Mouse (Mus musculus) thymus, postnatal 0 days (tissue): Measurements from ENCODE around the gene Gm17949. TPM values are rescaled to one million over a fixed set of nuclear protein-coding genes. Genes with fewer than 3 reads are reported as not detected.

Experiments used
- DNase-seq: peaks from one replicate; pipeline ENCODE4 v3.0.0-alpha.2; 2015; ENCODE audit warnings: low spot score
- polyA plus RNA-seq: library from polyadenylated mRNA; unstranded; fragments of >200 nt; fragmentation: Nextera tagmentation; extraction: Ambion mirVana; gene quantifications from 2 replicates; pipeline ENCODE4 v1.2.1, GENCODE M21; 2015

Gm17949 gene
- polyA plus RNA-seq, 1 experiment from 2014 or later: 0.53 TPM

DNA sequence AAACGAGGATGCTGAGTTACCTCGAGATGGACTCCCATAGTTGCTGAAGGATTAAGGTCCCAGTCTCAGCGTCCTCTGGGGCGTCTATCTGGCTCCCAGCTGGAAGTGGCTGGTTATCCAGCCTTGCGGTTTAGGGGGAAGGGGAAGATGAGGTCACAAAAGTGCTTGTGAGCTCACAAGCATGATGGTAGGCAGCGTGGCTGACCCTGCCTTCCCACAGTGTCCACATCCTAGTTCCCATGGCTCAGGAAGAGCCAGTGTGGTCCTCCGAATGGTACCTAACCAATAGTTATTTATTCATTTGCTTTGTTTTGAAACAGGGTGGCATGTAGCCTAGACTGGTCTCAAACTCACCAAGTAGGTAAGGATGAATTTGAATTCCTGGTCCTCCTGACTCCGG lies 30.3 kb downstream of the Gm17949 start, which contains the start of gene Slc25a41:
Gene Slc25a41 (minus strand): TSS at position 101 of the 400 bp plus-strand sequence.
- no peak for DNase-seq

DNA sequence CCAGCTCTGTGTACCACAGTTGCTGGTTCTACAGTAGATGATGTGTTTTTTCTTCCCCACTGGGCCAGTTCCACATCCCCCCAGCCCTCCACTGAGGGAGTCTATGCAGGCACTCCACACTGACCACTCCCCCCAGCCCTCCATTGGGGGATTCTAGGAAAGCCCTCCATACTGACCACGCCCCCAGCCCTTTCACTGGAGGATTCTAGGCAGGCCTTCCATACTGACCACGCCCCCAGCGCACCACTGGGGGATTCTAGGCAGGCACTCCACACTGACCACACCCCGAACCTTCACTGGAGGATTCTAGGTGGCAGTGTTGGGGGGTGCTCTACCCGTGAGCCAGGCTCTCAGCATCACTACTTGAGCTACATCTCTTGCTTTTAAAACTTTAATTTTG lies 36.1 kb downstream of the Gm17949 start:
- DNase-seq: no peak

DNA sequence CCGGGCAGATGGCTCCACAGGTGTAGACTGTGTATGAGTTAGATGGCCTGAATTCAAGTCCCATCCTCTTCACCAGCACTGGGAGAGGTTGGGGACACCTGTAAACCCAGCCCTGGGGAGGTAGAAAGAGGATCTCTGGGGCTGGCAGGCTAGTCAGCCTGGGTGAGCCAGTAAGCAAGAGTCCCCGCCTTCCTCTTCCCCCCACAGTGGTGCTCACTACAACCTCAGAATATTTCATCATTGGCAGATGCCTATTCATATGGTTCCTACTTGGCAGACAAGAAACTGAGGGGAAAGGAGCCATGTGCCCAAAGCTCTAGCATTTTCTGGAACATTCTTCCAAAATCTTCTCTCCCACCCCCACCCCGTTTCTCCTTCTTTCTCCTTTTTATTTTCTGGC lies 37.5 kb downstream of the Gm17949 start:
- DNase-seq: no peak

DNA sequence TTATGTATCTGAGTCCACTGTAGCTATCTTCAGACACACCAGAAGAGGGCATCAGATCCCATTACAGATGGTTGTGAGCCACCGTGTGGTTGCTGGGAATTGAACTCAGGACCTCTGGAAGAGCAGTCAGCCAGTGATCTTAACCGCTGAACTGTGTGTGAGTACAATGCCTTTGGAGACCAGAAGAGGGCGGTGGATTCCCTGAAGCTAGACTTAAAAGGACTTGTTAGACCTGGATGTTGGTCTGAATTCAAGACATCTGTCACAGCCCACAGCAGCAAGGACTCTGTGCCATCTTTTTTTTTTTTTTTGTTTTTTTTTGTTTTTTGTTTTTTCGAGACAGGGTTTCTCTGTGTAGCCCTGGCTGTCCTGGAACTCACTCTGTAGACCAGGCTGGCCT lies 40.4 kb downstream of the Gm17949 start:
- DNase-seq: peak; percentile 59

DNA sequence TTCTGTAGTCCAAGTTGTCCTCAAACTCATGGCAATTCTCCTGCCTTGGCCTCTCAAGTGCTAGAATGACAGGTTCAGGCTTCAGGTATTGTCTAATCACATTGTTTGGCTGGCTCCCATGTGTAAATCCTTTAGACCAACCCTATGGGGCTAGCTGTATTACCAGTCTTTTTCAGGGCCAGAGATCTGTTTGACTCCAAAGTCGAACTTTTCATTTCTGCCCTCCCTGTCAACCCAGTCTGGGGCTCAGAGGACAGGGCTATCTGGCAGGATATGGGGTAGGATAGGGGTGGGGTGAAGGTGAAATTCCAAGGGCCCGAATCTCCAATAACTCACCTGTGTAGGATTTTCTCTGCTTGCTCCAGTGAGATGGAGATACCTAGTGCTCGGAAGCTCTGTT lies 45.0 kb downstream of the Gm17949 start:
- DNase-seq: no peak

DNA sequence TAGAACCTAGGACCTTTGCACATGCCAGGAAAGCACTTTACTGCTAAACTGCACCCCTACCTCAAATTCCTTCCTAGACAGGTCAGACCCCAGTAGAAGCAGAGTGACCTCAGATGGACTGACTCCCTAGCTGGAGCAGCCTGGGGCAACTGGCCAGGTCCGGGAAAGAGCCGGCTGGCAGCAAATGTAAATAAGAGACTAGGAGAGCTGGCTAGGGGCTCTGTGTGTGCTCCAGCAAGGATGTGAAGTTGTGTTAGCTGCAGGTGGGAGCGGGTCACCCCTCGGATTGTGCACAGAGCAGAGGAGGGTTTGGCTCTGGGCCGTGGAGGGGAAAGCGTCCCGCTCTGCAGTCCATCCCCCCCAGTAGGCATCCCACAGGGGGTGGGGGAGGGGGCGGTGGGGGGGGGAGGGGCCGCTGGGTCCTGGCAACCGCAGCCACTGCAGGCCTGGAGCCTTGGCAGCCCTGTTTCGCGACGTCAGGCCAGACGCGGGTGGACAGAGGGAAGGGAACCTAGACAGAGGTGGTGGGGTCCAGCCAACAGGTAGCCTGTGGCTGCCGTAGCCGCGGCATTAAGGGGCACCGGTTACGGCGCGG lies 47.7 kb downstream of the Gm17949 start, which contains the start of gene Crb3:
Gene Crb3 (plus strand): TSS at position 215 of the 595 bp plus-strand sequence.
- DNase-seq: no peak

DNA sequence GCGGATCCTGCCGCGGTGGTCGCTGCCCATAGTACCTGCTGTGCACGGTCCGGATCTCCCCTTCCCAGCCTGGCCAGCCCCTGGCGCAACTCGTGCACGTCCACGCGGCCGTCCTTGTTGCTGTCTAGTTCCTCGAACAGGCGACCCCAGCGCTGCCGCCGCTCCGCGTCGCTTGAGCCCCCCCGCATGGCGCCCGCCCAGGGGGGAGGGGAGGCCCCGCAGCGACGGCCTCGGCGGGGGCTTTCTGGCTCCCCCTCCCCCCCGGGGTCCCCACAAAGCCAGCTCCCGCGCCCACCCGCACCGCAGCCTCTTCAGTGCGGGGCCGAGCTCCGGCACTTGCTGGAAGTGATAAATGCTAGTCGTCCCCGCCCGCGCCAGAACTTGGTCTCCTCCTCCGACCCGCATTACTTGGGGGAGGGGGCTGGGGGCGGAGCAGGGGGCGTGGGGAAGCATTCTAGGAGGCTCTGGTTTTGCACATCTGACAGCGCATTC lies 48.3 kb downstream of the Gm17949 start, which contains the start of gene Slc25a23:
Gene Slc25a23 (minus strand): TSS at position 378 of the 492 bp plus-strand sequence.
- DNase-seq: peak; percentile 81

DNA sequence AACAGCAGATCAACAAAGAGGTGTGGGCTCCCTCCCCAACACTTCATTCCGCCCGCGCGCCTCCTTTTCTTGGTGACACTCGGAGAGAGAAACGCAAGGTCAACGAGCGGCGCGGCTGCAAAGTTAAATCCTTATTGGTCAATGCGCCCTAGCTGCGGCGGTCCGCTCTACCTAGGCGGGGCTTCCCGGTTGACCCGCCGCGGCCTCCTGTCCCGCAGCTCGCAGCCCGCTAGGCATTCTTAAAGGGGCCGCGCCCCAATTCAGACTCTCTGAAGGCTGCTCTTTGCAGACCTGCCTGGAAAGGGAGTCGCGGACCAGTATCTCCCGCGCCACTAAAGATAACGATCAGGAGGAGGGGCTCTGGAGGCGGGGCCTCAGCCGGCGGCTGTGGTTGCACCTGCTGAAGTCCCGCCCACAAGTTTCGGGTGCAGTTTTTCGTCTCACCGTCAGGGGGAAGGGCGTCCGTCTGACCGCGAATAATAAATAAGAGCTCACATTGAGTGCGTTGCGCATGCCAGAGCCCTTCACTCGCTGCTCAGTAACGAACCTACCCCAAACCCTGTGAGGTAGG lies 49.0 kb downstream of the Gm17949 start:
- peak; percentile 96 for DNase-seq

DNA sequence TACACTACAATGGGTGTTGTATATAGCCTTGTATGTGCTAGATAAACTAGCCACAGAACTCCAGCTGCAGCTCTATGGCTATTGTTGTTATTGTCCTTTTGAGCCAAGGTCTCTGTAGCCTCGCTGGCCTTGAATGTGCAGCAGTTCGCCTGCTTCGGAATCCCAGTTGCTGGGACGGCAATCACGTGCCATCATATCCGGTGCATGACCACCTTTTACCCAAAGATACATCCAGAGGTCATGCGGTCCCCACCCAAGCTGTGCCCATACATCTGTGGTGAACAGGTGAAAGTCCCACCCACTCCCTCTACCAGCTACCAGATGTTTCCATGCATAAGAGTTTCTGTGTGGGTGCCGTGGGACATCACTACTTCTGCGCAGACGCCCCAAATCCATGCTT lies 49.8 kb downstream of the Gm17949 start:
- DNase-seq: peak; percentile 37

DNA sequence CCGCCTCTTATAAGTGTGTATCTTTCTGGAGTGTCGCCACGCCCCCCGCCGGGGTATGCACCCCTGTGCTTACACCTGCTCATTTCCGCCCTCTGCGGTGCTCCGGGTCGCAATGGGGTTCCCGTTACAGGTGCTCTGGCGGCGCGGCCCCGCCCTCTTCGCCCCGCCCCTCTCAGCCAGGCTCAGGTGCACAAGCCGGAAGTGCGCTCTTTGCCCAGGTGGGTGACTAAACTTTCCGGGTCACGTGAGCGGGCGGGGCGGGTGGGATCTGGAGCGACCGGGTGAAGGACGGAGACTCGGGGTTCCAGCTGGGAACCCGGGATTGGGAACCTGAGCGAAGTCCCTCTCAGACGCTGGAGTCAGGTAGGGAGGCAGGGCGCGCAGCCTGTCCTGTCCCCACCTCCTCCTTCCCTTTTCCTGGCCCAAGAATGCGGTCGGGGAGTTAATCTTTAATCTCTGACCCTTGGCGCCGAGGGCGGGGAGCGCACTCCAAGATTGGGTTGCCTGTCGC lies 50.8 kb downstream of the Gm17949 start:
- peak; percentile 59 for DNase-seq

DNA sequence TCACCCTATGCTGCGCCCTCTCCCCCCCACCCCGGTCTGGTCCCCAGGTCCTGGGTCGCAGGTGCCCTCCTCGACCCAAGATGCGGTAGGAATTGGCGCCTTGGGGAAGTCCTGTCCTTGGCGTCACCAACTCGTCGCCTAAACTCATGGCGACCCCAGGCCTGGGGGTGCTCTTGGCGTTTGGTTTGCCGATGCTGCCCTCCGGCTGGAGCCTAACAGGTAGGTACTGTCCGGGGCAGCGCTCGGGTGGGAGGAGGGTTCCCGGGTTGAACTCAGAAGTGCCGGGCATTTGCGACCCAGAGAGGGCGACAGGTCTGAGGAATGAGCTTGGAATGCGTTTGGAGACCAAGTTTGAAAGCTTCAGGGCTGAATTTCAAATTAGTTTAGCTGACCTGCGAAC lies 51.3 kb downstream of the Gm17949 start:
- no peak for DNase-seq

DNA sequence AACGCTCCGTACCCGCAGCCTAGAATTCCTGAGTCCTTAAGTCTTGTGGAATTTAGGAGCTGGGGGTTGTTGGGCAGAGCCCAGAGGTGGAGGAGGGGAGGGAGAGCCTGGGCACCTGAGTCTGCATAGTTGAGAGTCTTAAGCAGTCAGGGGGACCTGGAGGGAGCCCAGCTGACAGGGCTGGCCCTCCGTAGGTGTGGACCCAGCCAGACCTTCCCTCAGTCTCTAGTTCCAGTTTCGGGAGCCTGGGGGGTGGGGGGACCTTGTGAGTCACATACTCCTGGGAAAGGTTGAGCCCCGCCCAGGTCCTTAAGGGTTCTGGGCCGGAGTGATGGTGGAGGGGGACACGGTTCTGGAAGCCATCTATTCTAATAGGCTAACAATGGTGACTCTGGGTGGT lies 51.8 kb downstream of the Gm17949 start:
- no peak for DNase-seq

DNA sequence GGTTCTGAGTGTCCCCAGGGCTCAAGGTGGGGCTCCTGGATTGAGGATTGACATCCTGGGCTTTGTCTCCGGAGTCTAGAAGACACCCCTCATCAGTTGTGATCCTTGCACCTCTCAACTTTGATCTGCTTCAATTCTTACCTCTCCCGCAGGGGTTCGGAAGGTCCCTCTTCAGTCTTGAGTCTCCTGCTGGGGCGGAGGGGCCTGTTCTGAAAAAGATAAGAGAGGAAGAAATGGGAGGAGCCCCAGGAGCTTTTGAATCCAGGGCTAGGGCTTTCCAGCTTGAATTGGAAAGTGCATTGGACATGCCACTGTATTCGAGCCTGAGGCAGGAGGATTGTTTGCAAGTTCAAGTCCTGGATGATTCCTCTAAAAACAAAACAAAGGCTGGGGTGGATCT lies 55.6 kb downstream of the Gm17949 start:
- DNase-seq: no peak

DNA sequence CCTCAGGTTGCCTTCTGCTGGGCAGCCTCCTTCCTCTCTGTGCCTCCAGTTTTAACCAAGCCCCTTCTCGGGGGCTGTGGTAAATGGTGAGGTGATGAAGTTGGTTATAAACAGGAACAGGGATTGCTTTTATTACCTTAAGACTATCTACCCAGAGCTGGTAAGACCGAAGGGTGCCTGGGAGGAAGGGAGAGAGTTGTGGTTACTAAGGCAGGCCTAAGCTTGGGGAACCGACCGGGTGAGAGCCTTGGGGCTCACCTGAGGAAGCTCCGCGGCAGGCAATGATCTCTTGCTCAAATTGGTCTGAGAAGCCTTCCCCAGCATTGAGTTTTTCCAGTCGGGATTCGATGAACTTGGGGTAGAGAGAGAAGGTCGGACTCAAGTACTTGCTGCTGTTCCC lies 59.0 kb downstream of the Gm17949 start:
- no peak for DNase-seq

DNA sequence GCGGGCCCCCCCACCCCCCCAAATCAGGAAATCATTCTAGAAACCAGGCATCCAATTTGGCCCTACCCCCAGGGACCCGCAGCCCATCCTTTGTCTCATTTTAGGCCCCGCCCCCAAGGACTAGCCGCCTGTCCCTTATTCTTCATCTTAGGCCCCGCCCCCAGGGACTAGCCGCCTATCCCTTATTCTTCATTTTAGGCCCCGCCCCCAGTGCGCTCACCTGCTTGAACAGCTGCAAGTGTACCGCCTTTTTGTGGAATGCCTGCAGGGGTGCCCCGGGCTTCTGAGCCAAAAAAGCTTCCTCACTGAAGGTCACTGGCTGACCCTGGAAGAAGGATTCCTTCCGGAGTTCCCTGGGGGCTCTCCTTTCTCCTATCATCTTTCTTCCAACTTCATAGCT lies 59.4 kb downstream of the Gm17949 start:
- peak; percentile 81 for DNase-seq

Other genes with a start within 250 kb of the Gm17949 start
- 34.0 and 36.5 TPM in 2 replicates for gene Dus3l, start 246.7 kb upstream of the Gm17949 start, polyA plus RNA-seq
- gene Prr22, start 241.2 kb upstream of the Gm17949 start, polyA plus RNA-seq: 0.40 and 0.68 TPM in 2 replicates
- 3.0 and 3.2 TPM in 2 replicates for gene Rfx2, start 180.5 kb upstream of the Gm17949 start, polyA plus RNA-seq
- not detected in 2 replicates for gene Acsbg2, start 137.0 kb upstream of the Gm17949 start, polyA plus RNA-seq
- gene 1700061G19Rik, start 136.0 kb upstream of the Gm17949 start, polyA plus RNA-seq: 0.21 and 0.26 TPM in 2 replicates
- gene Mllt1, start 76.1 kb upstream of the Gm17949 start, polyA plus RNA-seq: 24.2 and 26.6 TPM in 2 replicates
- gene Acer1, start 29.3 kb upstream of the Gm17949 start, polyA plus RNA-seq: not detected in 2 replicates
- gene Clpp, start 21.2 kb upstream of the Gm17949 start, polyA plus RNA-seq: 111 and 113 TPM in 2 replicates
- 35.0 and 35.6 TPM in 2 replicates for gene Alkbh7, start 14.1 kb upstream of the Gm17949 start, polyA plus RNA-seq
- 0.55 TPM in 1 of 2 replicates, not detected in the other for gene Pspn, start 11.5 kb upstream of the Gm17949 start, polyA plus RNA-seq
- gene Gtf2f1, start 181 bp upstream of the Gm17949 start, polyA plus RNA-seq: 76.1 and 81.7 TPM in 2 replicates
- 37.5 and 42.3 TPM in 2 replicates for gene Khsrp, start 20.1 kb downstream of the Gm17949 start, polyA plus RNA-seq
- 0.10 TPM in 1 of 2 replicates, not detected in the other for gene Slc25a41, start 30.2 kb downstream of the Gm17949 start, polyA plus RNA-seq
- gene Crb3, start 47.6 kb downstream of the Gm17949 start, polyA plus RNA-seq: 1.6 and 2.7 TPM in 2 replicates
- 8.3 and 8.8 TPM in 2 replicates for gene Slc25a23, start 48.4 kb downstream of the Gm17949 start, polyA plus RNA-seq
- 49.8 and 65.1 TPM in 2 replicates for gene Dennd1c, start 67.0 kb downstream of the Gm17949 start, polyA plus RNA-seq
- gene Tubb4a, start 76.3 kb downstream of the Gm17949 start, polyA plus RNA-seq: 1.0 and 1.2 TPM in 2 replicates
- gene Tnfsf9, start 93.9 kb downstream of the Gm17949 start, polyA plus RNA-seq: 2.7 and 3.0 TPM in 2 replicates
- gene Cd70, start 138.3 kb downstream of the Gm17949 start, polyA plus RNA-seq: 1.7 and 1.9 TPM in 2 replicates
- 3.4 and 4.7 TPM in 2 replicates for gene Tnfsf14, start 182.7 kb downstream of the Gm17949 start, polyA plus RNA-seq
- 5.0 and 5.4 TPM in 2 replicates for gene C3, start 216.7 kb downstream of the Gm17949 start, polyA plus RNA-seq
- gene Gpr108, start 237.0 kb downstream of the Gm17949 start, polyA plus RNA-seq: 37.3 and 40.0 TPM in 2 replicates
- gene Trip10, start 238.0 kb downstream of the Gm17949 start, polyA plus RNA-seq: 15.7 and 18.2 TPM in 2 replicates